Mouse (Mus musculus) bone marrow macrophage, adult 2 months (primary cell): ENCODE results near the gene Amn.

Experiments used
- CTCF ChIP-seq: IDR thresholded peaks from 2 replicates; pipeline ENCODE4 v1.5.1; 2012; ENCODE audit warnings: low read depth, mild to moderate bottlenecking, low read length, moderate library complexity
- POLR2A ChIP-seq: IDR thresholded peaks from 2 replicates; pipeline ENCODE4 v1.6.1; 2012; ENCODE audit warnings: mild to moderate bottlenecking, low read depth, low read length, borderline replicate concordance

DNA sequence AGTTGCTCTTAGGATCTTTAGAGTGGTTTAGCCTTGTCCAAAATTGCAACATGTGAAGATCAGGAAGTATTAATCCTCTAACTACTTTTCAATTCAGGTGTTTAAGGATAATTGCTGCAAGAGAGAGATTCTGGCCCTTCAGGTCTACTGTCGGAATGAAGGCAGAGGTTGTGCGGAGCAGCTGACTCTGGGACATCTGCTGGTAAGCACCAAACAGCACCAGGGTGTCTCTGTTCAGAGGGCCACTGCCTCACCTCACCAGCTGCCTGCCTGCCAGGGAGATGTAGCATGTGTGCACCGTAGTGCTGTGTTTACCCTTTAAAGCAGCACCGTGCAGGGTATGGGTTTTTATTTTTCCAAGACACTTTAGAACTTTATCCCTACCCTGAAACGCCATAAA, 28.5 kb upstream of the Amn start:
- TF ChIP-seq POLR2A (no peak), CTCF (no peak)
